Mouse (Mus musculus) retina, postnatal 7 days (tissue): ENCODE data around the gene Ddx23.

Source experiments
- DNase-seq: peaks from one replicate; pipeline ENCODE4 v3.0.0-alpha.2; 2012; ENCODE audit warnings: low read depth, low spot score

The Ddx23 gene

DNA sequence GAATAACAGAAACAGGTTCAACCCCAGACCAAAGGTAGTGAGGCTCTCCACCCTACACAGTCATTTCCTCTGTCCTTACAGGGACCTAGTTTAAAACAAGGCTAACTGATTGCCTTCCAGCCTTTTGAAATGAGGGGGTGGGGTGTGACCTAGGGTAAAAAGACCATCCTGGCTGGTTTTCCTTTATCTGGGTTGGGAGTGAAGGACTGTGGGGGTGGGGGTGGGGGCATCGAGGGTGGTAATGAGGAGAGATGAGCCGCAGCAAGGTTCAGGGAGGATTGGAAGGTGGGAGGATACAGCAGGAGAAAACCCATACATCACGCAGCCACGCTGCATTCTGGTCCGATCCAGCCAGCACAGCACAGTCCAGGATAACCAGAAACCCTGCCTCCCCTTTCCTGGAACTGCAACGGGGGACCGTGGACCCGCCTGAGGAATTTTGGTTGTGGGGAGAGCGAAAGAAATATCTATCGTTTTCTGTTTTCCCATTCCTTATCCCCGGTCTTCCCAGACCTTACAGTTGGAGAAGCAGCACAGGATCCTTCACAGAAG is 12.4 kb upstream of the Ddx23 start:
- DNase-seq: no peak

DNA sequence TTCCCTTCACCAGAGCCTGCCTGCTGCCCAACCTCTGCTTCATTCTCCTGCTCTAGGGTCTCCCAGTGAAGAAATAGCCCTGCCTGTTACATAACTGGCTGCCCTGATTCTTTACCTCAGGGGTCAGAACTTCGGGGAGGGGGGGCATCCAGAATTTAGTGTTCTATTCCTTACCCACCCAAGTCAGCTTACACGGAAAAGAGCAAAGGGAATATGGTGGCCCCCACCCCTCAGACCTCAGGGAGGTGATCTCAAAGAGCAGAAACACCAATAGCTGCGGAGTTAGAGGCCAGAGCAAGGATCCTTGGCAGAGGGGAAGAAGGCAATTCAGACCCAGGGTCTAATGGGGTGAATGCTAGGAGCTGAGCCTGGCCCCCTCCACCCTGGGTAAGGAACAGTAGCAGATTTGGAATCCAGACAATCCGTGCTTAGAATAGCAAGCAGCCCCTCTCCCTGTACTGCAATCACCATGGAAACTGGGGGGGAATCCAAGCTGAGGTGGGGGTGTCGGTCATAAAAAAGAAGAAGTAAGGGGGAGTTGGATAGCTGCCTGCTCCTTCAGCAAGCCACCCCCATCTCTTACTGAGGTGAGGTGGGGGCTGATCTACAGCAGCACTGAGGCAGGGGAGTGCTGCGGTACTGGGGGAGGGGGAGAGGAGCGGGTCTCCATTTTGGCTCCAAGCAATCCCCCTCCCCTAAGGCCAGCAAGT is 11.7 kb upstream of the Ddx23 start:
- DNase-seq: no peak

DNA sequence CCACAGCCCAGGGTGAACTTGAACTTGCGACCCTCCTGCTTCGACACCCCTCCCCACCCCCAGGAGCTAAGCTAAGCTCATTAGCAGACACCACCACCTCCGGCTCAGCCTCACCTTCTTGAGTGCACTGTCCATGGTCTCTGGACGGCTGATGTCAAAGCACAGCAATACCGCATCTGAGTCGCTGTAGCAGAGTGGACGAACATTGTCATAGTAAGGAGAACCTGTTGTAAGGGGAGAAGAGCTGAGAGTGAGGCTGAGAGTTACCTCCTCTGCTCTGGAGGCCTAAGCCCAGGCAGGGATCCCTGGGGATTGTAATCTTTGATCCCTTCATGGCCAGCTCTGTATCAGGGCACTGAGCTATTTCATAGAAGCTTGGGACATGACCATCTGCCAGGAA is 11.0 kb upstream of the Ddx23 start:
- no peak for DNase-seq

- DNase-seq: no peak
Measured at GRCm38 (mm10) chr15:98672592-98672991, 9.9 kb upstream of the Ddx23 start.

DNA sequence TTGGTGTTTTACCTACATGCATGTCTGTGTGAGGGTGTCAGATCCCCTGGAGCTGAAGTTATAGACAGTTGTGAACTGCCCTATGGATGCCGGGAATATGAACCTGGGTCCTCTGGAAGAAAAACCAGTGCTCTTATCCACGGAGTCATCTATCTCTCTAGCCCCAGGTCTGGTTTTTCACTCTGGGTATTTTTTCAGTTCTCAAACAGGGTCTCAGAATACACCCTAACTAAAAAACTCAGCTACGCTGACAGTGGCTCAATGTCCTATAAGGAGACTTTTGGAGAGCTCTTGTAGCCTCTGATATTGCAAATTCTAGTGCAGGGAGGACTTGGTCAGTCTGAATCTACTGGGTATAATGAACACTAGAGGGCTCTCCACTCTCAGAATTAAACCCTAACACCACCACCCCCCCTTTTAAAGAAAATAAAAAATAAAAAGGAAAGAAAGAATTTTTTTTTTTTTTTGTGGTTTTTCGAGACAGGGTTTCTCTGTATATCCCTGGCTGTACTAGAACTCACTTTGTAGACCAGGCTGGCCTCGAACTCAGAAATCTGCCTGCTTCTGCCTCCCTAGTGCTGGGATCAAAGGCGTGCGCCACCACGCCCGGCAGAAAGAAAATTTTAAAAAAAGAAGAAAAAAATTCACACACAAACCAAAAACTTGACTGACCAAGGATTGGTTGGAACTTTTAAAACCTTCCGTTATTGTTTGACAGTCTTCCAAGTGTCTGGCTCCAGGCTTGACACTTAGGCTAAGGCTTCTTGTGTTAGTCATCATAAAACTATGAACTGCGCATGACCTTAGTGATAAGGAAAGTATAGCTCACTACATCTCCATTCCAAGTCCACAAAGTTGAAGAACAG is 1.6 kb upstream of the Ddx23 start:
- DNase-seq: no peak

- no peak for DNase-seq
Measured at GRCm38 (mm10) chr15:98662198-98662566, 512 bp downstream of the Ddx23 start.

- no peak for DNase-seq
Measured at GRCm38 (mm10) chr15:98656982-98657751, 5.5 kb downstream of the Ddx23 start.

DNA sequence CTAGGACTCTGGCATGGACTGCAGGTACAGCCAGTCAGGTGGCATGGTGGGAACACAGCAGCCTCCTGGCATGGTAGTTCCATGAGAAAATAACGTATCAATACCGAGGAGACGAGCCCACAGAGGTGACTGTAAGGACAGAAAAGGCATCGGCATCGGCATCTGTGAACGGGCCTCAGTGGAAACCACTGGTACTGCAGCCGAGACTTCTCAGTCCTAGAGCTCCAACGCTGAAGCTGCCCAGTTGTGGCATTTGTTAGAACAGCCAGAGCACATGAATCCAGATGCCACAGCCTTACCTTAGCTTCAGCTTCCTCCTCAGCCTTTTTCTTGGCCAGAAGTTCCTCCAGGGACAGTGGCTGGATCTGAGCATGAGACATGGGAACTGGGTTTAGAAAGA is 10.5 kb downstream of the Ddx23 start:
- DNase-seq: no peak

GRCm38 (mm10) chr15:98651431-98651830 is 11.3 kb downstream of the Ddx23 start:
- DNase-seq: no peak

DNA sequence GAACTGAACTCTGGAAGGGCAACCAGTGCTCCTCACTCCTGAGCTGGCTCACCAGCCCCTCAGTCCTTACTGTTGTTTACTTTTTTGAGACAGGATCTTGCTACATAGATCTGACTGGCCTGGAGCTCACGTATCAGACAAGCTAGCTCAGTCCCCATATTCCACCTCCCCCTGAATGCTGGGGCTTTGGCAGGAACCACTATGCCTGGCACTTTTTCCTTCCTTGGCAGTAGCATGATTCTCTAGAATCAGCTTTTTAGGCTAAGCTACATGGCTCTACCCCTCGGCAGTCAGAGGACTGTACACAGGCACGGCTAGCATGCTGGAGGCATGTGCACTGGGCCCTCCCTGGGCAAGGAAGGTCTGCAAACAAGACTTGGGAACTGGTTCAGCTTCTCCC is 14.6 kb downstream of the Ddx23 start:
- no peak for DNase-seq

GRCm38 (mm10) chr15:98647308-98647707 is 15.4 kb downstream of the Ddx23 start:
- DNase-seq: no peak

- no peak for DNase-seq
Measured at GRCm38 (mm10) chr15:98646737-98647136, 16.0 kb downstream of the Ddx23 start.

GRCm38 (mm10) chr15:98645057-98646026 is 17.4 kb downstream of the Ddx23 start:
- no peak for DNase-seq

DNA sequence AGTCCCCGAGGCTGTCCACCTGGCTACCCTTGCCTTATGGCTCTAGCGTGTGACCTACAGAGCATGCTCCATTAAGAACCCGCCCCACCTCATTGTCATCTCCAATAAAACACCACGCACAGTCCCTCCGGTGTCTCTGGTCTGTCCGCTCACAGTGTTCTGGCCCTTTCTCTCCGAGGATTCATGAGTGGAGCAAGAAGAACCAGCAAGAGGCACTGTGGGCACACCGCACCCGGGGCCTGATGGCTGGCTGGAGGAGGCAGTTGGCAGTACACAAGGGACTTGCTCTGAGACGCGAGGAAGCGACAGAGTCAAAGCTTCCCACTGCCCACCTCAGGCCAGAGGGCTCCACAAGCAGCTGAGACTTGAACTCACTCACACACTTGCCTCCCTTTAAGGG is 18.3 kb downstream of the Ddx23 start:
- no peak for DNase-seq

- DNase-seq: no peak
Measured at GRCm38 (mm10) chr15:98640157-98640556, 22.5 kb downstream of the Ddx23 start.

GRCm38 (mm10) chr15:98637155-98637554 is 25.5 kb downstream of the Ddx23 start:
- no peak for DNase-seq

DNA sequence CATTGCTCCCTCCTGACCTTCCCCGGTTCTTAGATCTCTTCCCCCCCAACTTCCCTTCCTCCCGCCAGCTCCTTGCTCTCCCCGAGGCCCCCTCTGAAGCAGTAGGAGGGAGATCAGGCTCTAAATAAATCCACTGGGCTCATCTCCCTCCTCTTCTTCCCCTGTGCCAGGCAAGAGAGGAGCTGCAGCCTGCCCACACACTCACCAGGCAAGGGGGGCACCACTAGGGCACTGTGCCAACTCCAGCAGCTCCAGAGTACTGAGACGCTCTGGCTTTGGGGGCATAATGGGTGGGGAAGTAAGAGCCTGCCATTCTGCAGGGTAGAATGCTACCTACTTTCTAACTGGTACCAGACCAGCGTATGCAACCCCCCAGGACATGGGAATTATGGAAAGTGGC is 26.2 kb downstream of the Ddx23 start:
- no peak for DNase-seq

GRCm38 (mm10) chr15:98635291-98635841 is 27.3 kb downstream of the Ddx23 start:
- no peak for DNase-seq

DNA sequence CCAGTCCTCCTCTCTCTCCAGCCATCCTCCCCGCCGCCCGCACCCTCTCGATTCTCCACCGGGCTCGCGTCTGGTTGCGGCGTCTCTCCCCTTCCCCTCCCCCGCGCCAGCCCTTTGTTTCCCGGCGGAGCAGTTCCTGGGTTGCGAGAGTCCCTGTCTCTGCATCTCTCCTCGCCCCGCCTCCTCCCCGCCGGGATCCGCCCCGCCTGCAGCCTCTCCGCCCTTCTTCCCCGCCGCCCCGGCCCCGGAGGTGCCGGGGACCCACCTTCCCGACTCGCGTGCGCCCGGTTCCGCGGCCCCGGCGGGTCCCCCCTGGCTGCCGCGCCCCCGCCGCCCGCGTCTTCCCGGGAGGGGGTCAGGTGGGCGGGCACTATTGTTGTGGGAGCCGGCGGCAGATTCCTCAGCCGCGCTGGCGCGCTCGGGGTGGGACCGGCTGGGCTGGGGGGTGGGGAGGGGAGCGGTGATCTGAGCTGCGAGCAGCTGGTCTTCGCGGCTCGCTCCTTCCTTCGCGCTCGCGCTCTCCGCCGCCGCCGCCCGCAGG is 28.1 kb downstream of the Ddx23 start:
- DNase-seq: peak; percentile 54

GRCm38 (mm10) chr15:98633822-98634470 is 28.7 kb downstream of the Ddx23 start:
- no peak for DNase-seq
